Mouse (Mus musculus) liver, adult 2 months (tissue): ENCODE data around the gene Gm10570.

Source experiments
- CTCF ChIP-seq: fragments of 200-500 bp; IDR thresholded peaks from 2 replicates; pipeline ENCODE4 v1.5.1; 2011; ENCODE audit warnings: low read depth, low read length, control low read depth
- POLR2A ChIP-seq: fragments of 200-500 bp; IDR thresholded peaks from 2 replicates; pipeline ENCODE4 v1.6.1; 2011; ENCODE audit warnings: low read length, control low read depth; ENCODE audit not compliant: insufficient read depth; ENCODE audit errors: extremely low read depth

- TF ChIP-seq CTCF = 0 out of 2 replicates have a peak, but pooled peaks have one; percentile 3
- TF ChIP-seq POLR2A = no peak
Measured at GRCm38 (mm10) chr4:130295047-130295745, 13.3 kb downstream of the Gm10570 start.
